Mouse (Mus musculus): ENCODE measurements at regions not wholly inside any gene's neighbourhood (a gene's known extent, or its start where the extent isn't known, plus 50 kb on each side); places are given as distances from the start of the nearest gene placed in this dataset.

DNA sequence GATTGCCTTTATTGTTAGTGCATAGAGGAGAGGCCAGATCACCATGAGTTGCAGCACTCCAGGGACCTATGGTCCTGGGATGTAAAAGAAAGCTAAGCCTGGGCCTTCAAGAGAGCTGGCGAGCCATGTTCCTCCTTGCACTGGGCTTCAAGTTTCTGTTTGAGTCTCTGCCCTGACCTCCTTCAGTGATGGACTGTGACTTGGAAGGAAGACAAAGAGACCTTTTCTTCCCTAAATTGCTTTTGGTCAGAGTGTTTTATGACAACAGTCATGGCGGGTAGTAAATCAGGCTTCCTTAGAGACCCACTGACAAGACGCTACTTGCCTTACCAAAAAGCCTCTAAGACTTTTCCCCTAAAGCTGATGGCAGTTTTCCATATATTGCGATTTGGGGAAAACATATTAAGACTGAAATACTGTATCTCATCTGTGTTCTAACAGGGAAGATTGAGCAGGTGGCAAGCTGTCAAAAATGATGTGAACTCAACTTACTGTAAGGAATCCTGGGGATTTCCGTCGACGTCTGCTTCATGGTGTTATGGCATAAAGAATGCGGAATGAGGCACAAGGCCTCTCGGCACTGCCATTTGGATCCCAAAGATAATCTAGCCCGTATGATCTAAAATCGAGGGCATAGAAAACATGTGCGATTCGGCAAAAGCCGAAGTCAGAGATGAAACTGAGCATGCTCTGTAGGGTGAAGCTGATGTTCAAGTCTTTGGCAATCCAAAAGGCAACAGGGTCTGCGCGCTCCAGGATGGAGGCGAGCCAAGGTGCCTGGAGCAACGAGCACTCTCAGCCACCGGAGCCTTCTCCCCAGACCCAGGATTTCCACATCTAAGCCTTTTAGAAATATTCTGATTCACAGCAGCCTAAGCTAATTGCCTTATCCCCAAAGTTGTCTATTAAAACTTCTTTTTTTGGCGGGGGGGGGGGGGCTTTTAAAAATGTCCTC is 190.1 kb upstream of the Esrrg start:
- TF ChIP-seq GATA1 (IDR thresholded peaks at IDR 0.05; ENCODE audit: borderline replicate concordance, low read length) (no peak), FLI1 (IDR thresholded peaks at IDR 0.05; ENCODE audit: low read length) (no peak)
